Mouse (Mus musculus): Measurements from ENCODE around the gene Cd164.

The Cd164 gene

DNA sequence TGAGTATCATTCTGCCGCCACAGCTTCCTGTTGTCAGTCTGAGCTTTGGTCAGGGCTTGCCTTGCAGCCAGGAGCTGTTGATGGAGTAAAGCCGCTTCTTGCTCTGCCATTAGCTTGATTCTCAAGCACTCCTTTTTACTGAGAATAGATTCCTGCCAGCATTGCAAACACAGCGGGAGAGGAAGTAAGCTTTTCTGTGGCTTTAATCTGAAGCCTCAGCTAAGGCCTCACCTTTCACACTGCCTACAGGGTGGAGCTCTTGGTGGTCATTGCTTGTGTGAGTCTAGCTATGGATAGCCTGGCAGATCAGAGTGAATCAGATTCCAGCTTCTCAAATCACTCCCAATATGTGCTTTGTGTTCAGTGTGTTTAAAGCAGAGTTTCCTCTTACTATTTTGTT is 33.1 kb downstream of the Cd164 start:
- no peak for DNase-seq

GRCm38 (mm10) chr10:41552847-41553589 is 33.8 kb downstream of the Cd164 start:
- DNase-seq: peak; percentile 89

GRCm38 (mm10) chr10:41553711-41554110 is 34.5 kb downstream of the Cd164 start:
- peak; percentile 15 for DNase-seq

- DNase-seq: no peak
Measured at GRCm38 (mm10) chr10:41555081-41555480, 35.9 kb downstream of the Cd164 start.

DNA sequence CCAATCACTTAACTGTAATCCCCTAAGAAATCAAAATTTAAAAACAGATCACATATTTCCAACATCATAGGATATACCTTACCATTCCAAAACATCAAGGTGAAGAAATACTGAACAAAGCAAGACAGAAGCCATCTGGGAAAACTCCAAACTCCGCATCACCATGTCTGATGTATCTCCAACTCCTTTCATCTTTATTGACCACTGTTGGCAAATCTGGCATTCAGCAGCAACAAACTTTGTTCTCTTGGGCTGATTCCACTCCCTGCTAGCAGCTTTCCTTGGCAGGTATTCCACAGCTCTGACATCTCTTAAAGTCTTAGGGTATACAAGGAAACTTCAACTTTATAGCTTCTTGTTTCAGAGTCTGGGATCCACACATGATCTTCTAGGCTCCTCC is 39.2 kb downstream of the Cd164 start:
- DNase-seq: no peak

DNA sequence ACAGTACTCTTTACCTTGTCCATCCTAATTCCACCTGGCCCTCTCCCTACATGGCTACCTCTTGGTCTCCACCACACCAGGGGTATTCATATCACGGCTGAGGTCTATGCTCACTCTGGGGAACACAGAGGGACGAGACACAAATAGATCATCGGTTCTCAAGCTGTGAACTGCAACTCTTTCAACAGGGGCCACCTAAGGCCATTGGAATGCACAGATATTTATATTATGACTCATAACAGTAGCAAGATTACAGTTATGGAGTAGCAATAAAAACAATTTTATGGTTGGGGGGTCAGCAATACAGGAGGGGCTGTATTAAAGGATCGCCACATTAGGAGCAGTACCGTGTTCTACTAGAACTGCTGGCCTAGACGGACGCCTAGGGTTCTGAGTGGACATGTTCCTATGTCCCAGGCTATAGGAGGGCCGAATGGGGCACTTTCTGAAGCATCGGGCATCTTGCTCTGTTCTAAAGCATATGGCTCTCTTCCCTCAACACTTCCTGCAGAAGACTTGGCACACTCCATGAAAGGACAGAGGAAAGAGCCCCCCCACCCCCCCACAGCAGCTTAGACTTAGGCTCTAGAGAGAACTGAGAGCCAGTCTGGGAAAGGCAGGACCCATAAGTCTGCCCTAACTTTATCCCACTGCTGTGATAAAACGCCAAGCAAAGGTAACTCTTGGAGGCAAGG is 42.6 kb downstream of the Cd164 start:
- no peak for DNase-seq

- no peak for DNase-seq
Measured at GRCm38 (mm10) chr10:41565141-41565540, 45.9 kb downstream of the Cd164 start.

DNA sequence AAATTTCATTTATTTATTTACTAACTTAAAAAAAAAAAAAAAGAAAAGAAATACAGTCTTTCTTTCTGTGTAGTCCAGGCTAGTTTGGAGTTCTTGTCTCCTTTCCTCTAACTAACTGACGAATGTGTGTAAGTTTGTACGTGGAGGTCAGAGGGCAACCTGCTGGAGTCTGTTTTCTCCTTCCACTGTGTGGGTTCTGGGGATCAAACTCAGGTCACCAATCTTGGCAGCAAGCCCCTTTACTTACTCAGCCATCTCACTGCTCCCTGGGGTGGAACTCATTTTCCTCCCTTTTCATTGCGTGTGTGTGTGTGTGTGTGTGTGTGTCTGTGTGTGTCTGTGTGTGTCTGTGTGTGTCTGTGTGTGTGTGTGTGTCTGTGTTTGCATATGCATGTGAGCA is 49.1 kb downstream of the Cd164 start:
- peak; percentile 90 for DNase-seq

DNA sequence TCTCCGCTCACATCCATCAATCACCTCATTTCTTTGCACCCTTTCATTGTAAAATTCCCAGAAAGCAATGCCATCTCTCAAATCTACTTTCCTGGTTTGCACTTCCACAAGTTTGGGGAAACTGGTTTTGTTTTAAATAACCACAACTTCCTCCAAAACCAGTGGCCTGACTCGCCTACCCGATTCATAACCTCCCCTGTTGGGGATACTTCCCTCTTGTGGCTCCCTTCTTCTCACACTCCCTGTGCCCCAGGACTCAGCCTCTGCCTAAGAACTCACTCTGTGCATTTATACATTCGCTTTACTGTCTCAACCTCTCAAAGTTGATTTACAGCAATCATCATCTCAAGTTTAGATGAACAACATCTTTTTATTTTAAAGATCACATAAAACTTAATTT is 51.9 kb downstream of the Cd164 start:
- DNase-seq: no peak

DNA sequence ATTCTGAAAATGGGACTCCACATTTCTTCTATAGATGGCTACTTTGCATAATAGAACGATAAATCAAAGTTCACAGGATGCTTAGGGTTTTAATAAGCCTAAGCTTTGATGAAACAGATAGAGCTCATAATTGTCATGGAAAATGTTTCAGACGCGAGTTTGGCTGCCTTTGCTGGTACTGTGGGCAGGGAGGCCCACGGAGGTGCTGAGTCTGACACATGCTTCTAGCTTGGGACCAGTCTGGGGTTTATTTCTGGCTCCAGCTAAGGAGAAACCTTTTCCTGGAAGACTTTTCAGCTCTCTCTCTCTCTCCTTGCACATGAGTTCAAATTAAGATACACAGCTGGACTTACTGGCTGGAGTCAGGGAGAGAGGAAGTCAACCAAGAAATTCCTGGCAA is 53.1 kb downstream of the Cd164 start:
- no peak for DNase-seq

- no peak for DNase-seq
Measured at GRCm38 (mm10) chr10:41573190-41573589, 54.0 kb downstream of the Cd164 start.

- peak; percentile 59 for DNase-seq
Measured at GRCm38 (mm10) chr10:41575451-41576327, 56.5 kb downstream of the Cd164 start.

GRCm38 (mm10) chr10:41576328-41576833 is 57.2 kb downstream of the Cd164 start:
- DNase-seq: no peak

DNA sequence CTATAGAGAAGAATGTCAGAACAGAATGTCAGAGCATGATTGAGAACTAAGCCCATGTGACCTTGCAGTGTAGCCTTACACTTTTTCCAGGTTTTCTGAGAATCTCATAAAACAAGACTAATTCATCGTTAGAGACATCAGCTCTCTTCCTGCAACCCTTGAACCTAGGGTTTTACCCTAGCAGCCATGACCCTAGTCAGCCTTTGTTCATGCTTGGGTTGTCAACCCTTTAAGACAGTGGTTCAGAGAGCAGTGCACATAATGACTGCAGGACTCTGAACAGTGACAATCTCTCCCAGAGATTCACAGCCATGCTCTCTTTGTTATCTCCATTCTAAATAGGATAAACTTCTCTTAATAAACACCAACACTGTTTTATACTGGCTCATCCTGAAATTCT is 59.3 kb downstream of the Cd164 start:
- DNase-seq: peak; percentile 83

GRCm38 (mm10) chr10:41580441-41580840 is 61.2 kb downstream of the Cd164 start:
- peak; percentile 74 for DNase-seq
